Mouse (Mus musculus) heart, adult 18-20 months (tissue): ENCODE results near the gene Fam219a. TPM values are rescaled to one million over a fixed set of nuclear protein-coding genes. Genes with fewer than 3 reads are reported as not detected.

ENCODE experiments used
- DNase-seq, 2 experiments: peaks; one replicate each; pipeline ENCODE4 v3.0.0; 2021 to 2022; ENCODE audit warnings: mixed read lengths in 1 of 2
- long read RNA-seq, 2 experiments: library from polyadenylated mRNA; stranded (forward); transcript quantifications; one replicate each; pipeline ENCODE4 v2.0.0; 2021
- total RNA-seq, 2 experiments: library from RNA; stranded (reverse); gene quantifications; 2 replicates each; pipeline ENCODE4 v1.2.3; 2021

The Fam219a gene
- total RNA-seq = 10 to 100 TPM; 11.3 to 12.8 TPM
- long read RNA-seq, experiment 1, partial matches to known transcripts = 1 of 5 reads
- long read RNA-seq, experiment 1, other reads (novel, unspliced or antisense) = 0 of 5 reads
- long read RNA-seq, experiment 2, partial matches to known transcripts = 0 of 4 reads
- long read RNA-seq, experiment 2, other reads (novel, unspliced or antisense) = 3 of 4 reads

GRCm38 (mm10) chr4:41569411-41569885 lies at the start of gene Fam219a, which contains the start of gene Dnaic1:
Fam219a (minus strand) TSS chr4:41569538.
Dnaic1 (plus strand) TSS chr4:41569775.
- DNase-seq = peak; percentile 98 to 100

GRCm38 (mm10) chr4:41615661-41616599 lies 46.6 kb upstream of the Fam219a start:
- no peak for DNase-seq

GRCm38 (mm10) chr4:41614156-41614555 lies 44.8 kb upstream of the Fam219a start:
- peak; percentile 77 to 89 for DNase-seq

- no peak for DNase-seq
Measured at GRCm38 (mm10) chr4:41612166-41612565, 42.8 kb upstream of the Fam219a start.

GRCm38 (mm10) chr4:41610594-41610980 lies 41.2 kb upstream of the Fam219a start:
- DNase-seq = no peak

GRCm38 (mm10) chr4:41609681-41610593 lies 40.6 kb upstream of the Fam219a start:
- DNase-seq = no peak

- DNase-seq = peak in 1 of 2 experiments; percentile 59
Measured at GRCm38 (mm10) chr4:41606784-41607183, 37.4 kb upstream of the Fam219a start.

- no peak for DNase-seq
Measured at GRCm38 (mm10) chr4:41604476-41605396, 35.4 kb upstream of the Fam219a start.

GRCm38 (mm10) chr4:41602818-41603217 lies 33.5 kb upstream of the Fam219a start:
- DNase-seq = no peak

- no peak for DNase-seq
Measured at GRCm38 (mm10) chr4:41583353-41583752, 14.0 kb upstream of the Fam219a start.

- DNase-seq = no peak
Measured at GRCm38 (mm10) chr4:41575914-41576313, 6.6 kb upstream of the Fam219a start.

- DNase-seq = no peak
Measured at GRCm38 (mm10) chr4:41573492-41573891, 4.2 kb upstream of the Fam219a start.

- DNase-seq = no peak
Measured at GRCm38 (mm10) chr4:41571490-41571889, 2.2 kb upstream of the Fam219a start.

GRCm38 (mm10) chr4:41568682-41569410 lies 492 bp downstream of the Fam219a start:
- DNase-seq = peak; percentile 33 to 53

- peak; percentile 47 to 73 for DNase-seq
Measured at GRCm38 (mm10) chr4:41568239-41568638, 1.1 kb downstream of the Fam219a start.

- DNase-seq = no peak
Measured at GRCm38 (mm10) chr4:41566123-41566522, 3.2 kb downstream of the Fam219a start.

GRCm38 (mm10) chr4:41563297-41563696 lies 6.0 kb downstream of the Fam219a start:
- DNase-seq = no peak

- no peak for DNase-seq
Measured at GRCm38 (mm10) chr4:41557092-41557491, 12.2 kb downstream of the Fam219a start.

- no peak for DNase-seq
Measured at GRCm38 (mm10) chr4:41556311-41556953, 12.9 kb downstream of the Fam219a start.
